Mouse (Mus musculus) midbrain, embryonic 16.5 days (tissue): ENCODE results near the gene Akr1b3. TPM values are rescaled to one million over a fixed set of nuclear protein-coding genes. Genes with fewer than 3 reads are reported as not detected.
"Not testable (repeated sequence)": the region's sequence is repeated elsewhere in the genome, so short reads cannot be mapped to it uniquely, and the experiment has no call there.

Experiments
- ATAC-seq: fragments of 200-750 bp; cut with Nextera tagmentation; 2 replicates; pipeline ENCODE4 v1.8.0; 2017; ENCODE audit warnings: moderate TSS enrichment
- H3K27ac ChIP-seq: fragments of 300-500 bp; sonication (generic); 2 replicates; pipeline ENCODE4 v1.5.1; 2014; ENCODE audit warnings: mild to moderate bottlenecking, low read length, mixed read lengths
- H3K27me3 ChIP-seq: fragments of 300-500 bp; sonication (generic); 2 replicates; pipeline ENCODE4 v1.6.1; 2014; ENCODE audit warnings: low read depth, low read length, mixed read lengths; ENCODE audit not compliant: control insufficient read depth, insufficient read depth
- H3K36me3 ChIP-seq: fragments of 300-500 bp; sonication (generic); 2 replicates; pipeline ENCODE4 v1.6.1; 2014; ENCODE audit warnings: mild to moderate bottlenecking, low read length, moderate library complexity, mixed read lengths; ENCODE audit not compliant: control insufficient read depth, insufficient read depth
- H3K4me1 ChIP-seq: fragments of 300-500 bp; sonication (generic); 2 replicates; pipeline ENCODE4 v1.6.1; 2014; ENCODE audit warnings: mild to moderate bottlenecking, low read length, mixed read lengths; ENCODE audit not compliant: control insufficient read depth, insufficient read depth
- H3K4me2 ChIP-seq: fragments of 300-500 bp; sonication (generic); 2 replicates; pipeline ENCODE4 v1.6.1; 2014; ENCODE audit warnings: mild to moderate bottlenecking, low read length, mixed read lengths
- H3K4me3 ChIP-seq: fragments of 300-500 bp; sonication (generic); 2 replicates; pipeline ENCODE4 v1.5.1; 2014; ENCODE audit warnings: low read depth, mild to moderate bottlenecking, low read length, moderate library complexity, mixed read lengths
- H3K9ac ChIP-seq: fragments of 300-500 bp; sonication (generic); 2 replicates; pipeline ENCODE4 v1.6.1; 2014; ENCODE audit warnings: low read depth, low read length, mixed read lengths
- H3K9me3 ChIP-seq: fragments of 300-500 bp; sonication (generic); replicated peaks from 2 replicates; pipeline ENCODE4 v1.6.1; 2014; ENCODE audit warnings: mild to moderate bottlenecking, low read length, mixed read lengths; ENCODE audit not compliant: control insufficient read depth, poor library complexity, severe bottlenecking
- WGBS: fragments of 180-500 bp; shearing (Covaris S2); extraction: QIAGEN DNeasy Blood & Tissue Kit; methylation state at CpG from one replicate; pipeline ENCODE4 v1.1.7; 2014; 5-methylcytosine and 5-hydroxymethylcytosine counted together
- polyA plus RNA-seq: library from polyadenylated mRNA; unstranded; fragments of >200 nt; fragmentation: Nextera tagmentation; extraction: Ambion mirVana; gene quantifications from 2 replicates; pipeline ENCODE4 v1.2.1, GENCODE M21; 2015

The Akr1b3 gene
- polyA plus RNA-seq, 1 experiment from 2014 or later = 108 TPM

DNA sequence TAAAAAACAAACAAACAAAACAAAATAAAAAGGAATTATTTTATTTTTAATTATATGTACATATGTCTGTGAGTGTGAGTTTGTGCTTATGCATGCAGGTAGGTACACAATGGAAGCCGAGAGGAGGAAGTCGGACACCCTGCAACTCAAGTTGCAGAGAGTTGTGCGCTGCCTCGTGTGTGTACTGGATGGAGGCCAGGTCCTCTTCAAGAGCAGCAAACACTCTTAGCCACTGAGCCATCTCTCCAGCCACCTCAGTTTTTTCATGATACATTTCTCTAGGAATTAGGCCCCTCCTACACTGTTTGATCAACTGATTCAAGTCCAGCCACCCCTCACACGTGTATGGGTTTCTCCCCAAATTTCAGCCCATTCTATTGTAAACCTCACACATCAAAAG, 17.4 kb upstream of the Akr1b3 start:
- Histone ChIP-seq H3K4me3 (no peak overlapping the region), H3K27ac (no peak overlapping the region), H3K27me3 (no peaks in the 10 kb centered on the region), H3K9ac (no peak overlapping the region), H3K9me3 (no peaks in the 10 kb centered on the region), H3K36me3 (no peaks in the 10 kb centered on the region), H3K4me1 (no peaks in the 10 kb centered on the region), H3K4me2 (no peak overlapping the region)
- ATAC-seq = no peak
- WGBS = 94% methylated on average over 5 of the region's 5 CpGs

DNA sequence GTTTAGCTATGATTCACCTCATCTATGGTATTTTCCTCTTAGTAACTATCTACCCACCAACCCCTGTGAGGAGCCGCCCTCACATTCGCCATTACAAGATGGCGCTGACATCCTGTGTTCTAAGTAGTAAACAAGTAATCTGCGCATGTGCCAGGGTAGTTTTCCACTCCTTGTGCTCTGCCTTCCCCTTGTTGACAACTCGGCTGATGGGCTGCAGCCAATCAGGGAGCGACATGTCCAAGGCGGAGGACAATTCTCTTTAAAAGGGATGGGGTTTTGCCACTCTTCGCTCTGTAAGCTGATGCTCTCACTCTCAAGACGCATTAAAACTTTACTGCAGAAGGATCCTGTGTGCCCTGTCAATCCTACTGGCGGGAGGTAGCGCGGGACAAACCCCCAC, 14.5 kb upstream of the Akr1b3 start:
- WGBS = 86% methylated on average over 12 of the region's 12 CpGs
- not testable (repeated sequence) for H3K27ac ChIP-seq, H3K9me3 ChIP-seq, ATAC-seq, H3K4me3 ChIP-seq, H3K9ac ChIP-seq, H3K36me3 ChIP-seq, H3K4me1 ChIP-seq, H3K4me2 ChIP-seq, H3K27me3 ChIP-seq

DNA sequence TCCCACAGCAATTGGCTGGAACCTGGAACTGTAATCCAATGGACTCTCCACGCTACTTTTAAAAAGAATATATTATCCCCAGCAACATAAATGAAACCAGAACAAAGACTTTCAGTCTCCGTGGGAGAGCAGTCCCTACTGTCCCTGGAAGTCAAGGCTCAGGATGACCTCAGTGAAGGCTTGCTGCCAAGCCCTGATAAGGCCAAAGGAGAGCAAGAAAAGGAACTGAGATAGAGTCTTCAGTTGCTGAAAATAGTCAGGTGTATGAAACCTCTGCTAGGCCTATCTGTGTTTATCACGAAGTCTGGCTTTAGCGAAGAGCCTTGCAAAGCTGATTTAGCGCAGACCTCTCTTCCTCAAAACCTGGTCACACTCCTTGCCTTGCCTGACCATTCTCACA, 14.1 kb upstream of the Akr1b3 start:
- H3K9me3 ChIP-seq = no peaks in the 10 kb centered on the region
- H3K9ac ChIP-seq = no peak overlapping the region
- 86% methylated on average over 5 of the region's 5 CpGs for WGBS

DNA sequence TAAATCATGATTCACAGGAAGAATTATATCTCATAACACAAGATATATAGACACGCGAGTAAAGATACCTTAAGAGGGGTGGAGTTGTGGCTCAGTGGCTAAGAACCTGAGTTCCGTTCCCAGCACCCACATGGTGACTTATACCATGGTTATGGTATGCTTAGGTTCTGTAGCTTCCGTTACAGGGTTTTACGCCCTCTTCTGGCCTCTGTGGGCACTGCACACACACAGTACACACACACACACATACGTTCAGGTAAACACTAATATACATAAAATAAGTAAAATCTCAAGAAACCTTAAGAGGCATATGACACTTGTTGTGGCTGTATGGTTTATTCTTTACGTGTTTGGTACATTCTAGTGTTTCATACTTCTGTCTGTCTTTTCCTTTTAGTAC, 4.8 kb upstream of the Akr1b3 start:
- Histone ChIP-seq H3K9ac (no peak overlapping the region), H3K27ac (no peak overlapping the region), H3K4me1 (peaks cover 4% of the 10 kb centered on the region), H3K9me3 (no peaks in the 10 kb centered on the region), H3K4me3 (no peak overlapping the region), H3K4me2 (no peak overlapping the region), H3K36me3 (no peaks in the 10 kb centered on the region), H3K27me3 (no peaks in the 10 kb centered on the region)
- 95% methylated on average over 7 of the region's 7 CpGs for WGBS
- no peak for ATAC-seq

More for the DNA sequence above, 14.1 kb upstream of the Akr1b3 start:
- ATAC-seq = no peak
- Histone ChIP-seq H3K4me1 (no peaks in the 10 kb centered on the region), H3K4me2 (no peak overlapping the region), H3K27ac (no peak overlapping the region), H3K27me3 (no peaks in the 10 kb centered on the region), H3K36me3 (no peaks in the 10 kb centered on the region), H3K4me3 (no peak overlapping the region)

DNA sequence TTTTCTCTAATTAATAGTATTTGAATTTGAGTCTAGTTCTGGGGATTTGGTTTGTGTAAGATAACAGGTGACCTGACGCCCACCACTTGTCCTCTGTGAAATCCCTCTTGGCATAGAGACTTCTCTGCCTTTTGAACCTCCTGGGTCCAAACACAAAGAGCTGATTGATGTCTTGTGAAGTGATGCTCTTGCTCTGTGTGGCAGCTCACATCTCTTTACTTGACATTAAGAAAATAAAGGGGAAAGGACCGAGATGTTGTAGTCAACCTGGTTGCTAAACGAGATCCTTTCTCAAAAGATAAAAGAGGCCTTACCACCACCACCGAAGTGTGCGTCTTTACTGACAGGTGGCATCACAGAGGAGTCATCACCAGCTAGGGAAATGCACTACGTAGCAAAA, 1.4 kb upstream of the Akr1b3 start:
- WGBS = 68% methylated on average over 6 of the region's 6 CpGs

DNA sequence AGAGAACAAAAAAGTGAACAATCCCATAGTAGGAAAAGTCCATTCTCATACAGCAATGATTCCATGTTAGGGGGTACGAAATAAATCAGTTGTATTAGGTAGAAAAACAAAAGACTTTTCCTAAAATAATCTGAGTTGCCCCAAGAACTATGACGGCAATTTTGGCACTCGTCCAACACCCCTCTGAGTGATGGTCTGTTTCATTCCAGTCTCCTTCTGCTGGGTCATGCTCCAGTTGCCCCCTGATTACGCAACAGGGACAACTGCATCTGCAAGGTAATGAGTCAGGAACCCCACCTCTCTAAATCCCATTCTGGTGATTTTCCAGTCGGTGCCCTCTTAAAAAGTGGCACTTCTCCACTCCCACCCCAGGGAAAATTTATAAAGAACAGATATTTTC, 894 bp upstream of the Akr1b3 start:
- no peak overlapping the region for H3K27ac ChIP-seq
- H3K9me3 ChIP-seq = no peaks in the 10 kb centered on the region
- no peak overlapping the region for H3K4me2 ChIP-seq
- H3K4me3 ChIP-seq = no peak overlapping the region
- no peaks in the 10 kb centered on the region for H3K27me3 ChIP-seq
- WGBS = 60% methylated on average over 5 of the region's 5 CpGs
- no peak for ATAC-seq
- peaks cover 9% of the 10 kb centered on the region for H3K4me1 ChIP-seq
- no peak overlapping the region for H3K9ac ChIP-seq
- H3K36me3 ChIP-seq = no peaks in the 10 kb centered on the region

More for the DNA sequence above, 1.4 kb upstream of the Akr1b3 start:
- Histone ChIP-seq H3K4me3 (no peak overlapping the region), H3K27ac (no peak overlapping the region), H3K36me3 (no peaks in the 10 kb centered on the region), H3K9me3 (no peaks in the 10 kb centered on the region), H3K4me2 (no peak overlapping the region), H3K4me1 (peaks cover 9% of the 10 kb centered on the region), H3K9ac (no peak overlapping the region), H3K27me3 (no peaks in the 10 kb centered on the region)
- no peak for ATAC-seq

DNA sequence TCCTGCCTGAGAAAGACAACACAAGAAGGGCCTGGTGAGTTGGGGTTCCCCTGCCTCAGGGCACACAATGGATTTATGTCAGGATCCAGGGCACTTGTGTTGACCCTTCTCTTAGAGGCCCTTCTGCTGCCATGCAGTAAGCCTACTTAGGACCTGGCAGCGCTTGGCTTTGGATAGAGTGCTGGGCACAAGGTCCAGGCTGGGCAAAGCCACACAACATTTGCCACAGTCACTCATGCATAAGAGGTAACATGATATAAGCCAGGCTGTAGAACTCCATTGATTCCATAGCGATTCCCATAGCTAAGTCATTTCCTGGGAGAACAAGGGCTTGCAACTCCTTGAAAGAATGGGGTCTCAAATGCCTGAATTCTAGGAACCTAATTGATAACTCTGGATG, 3.4 kb downstream of the Akr1b3 start:
- H3K4me3 ChIP-seq = no peak overlapping the region
- ATAC-seq = no peak
- H3K4me1 ChIP-seq = peaks cover 9% of the 10 kb centered on the region
- peaks cover 17% of the 10 kb centered on the region for H3K36me3 ChIP-seq
- H3K4me2 ChIP-seq = no peak overlapping the region
- WGBS = 97% methylated on average over 2 of the region's 2 CpGs
- no peak overlapping the region for H3K9ac ChIP-seq
- H3K27ac ChIP-seq = no peak overlapping the region
- H3K9me3 ChIP-seq = no peaks in the 10 kb centered on the region
- H3K27me3 ChIP-seq = no peaks in the 10 kb centered on the region

DNA sequence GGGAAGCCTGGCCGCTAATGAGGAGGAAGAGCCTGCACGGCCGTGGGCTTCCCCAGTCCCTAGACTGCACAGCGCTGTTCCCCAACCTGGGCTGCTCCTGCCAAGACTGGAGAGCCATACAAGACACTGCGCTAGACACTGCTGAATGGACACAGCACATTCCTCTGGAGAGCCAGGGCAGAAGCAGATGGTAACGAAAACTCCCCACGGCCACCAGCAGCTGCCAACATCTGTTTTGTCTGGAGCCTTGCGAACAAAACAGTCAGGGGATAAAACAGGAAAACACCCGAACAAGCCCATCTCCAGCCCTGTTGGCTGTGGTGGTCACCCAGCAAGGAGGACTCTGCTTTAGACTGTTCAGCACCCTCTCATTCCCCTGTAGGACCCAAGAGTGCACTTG, 3.9 kb downstream of the Akr1b3 start:
- Histone ChIP-seq H3K4me2 (no peak overlapping the region), H3K27me3 (no peaks in the 10 kb centered on the region), H3K9me3 (no peaks in the 10 kb centered on the region), H3K36me3 (peaks cover 17% of the 10 kb centered on the region), H3K9ac (no peak overlapping the region), H3K4me1 (peaks cover 9% of the 10 kb centered on the region), H3K4me3 (no peak overlapping the region), H3K27ac (no peak overlapping the region)
- 74% methylated on average over 9 of the region's 9 CpGs for WGBS
- ATAC-seq = no peak

DNA sequence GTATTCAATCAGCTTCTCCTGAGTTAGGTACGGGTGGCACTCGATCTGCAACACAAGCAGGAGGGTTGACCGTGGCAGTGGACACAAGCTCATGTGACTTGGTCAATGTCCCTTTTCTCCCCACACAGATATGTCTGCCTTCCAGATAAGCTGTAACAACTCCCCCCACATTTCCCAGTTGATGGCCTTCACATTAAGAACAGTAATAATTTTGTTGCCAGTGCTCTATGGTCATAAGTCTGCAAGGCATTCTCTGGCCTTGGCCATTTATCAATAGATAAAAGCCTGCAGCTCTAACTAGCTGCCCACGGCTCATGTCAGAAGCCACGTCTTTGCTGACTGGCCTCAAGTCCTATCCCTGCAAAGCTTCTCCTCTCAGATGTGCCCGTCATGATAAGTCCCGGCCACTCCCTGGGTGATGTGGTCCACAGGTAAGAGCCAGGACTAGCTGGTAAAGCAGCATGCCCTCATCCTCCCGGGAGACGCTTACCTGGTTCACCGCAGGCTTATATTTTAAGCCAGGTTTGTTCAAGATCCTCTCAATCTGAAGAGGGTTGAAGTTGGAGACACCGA, 7.2 kb downstream of the Akr1b3 start:
- Histone ChIP-seq H3K4me3 (no peak overlapping the region), H3K4me1 (no peaks in the 10 kb centered on the region), H3K27ac (no peak overlapping the region), H3K9me3 (no peaks in the 10 kb centered on the region), H3K36me3 (peaks cover 17% of the 10 kb centered on the region), H3K27me3 (no peaks in the 10 kb centered on the region), H3K4me2 (no peak overlapping the region), H3K9ac (no peak overlapping the region)
- no peak for ATAC-seq
- 94% methylated on average over 11 of the region's 11 CpGs for WGBS
